Mouse (Mus musculus): ENCODE data around the gene Atf5. TPM values are rescaled to one million over a fixed set of nuclear protein-coding genes. Genes with fewer than 3 reads are reported as not detected.
A peak's percentile ranks its signal among the peaks of the same experiment; 100 is the strongest.

Gene Atf5
- polyA plus RNA-seq (2014; fragmentation: Nextera tagmentation; extraction: Ambion mirVana), result 1.9 and 2.0 TPM in 2 replicates

GRCm38 (mm10) chr7:44816470-44817021 lies at the start of gene Atf5:
Gene Atf5, minus strand, starts transcription at chr7:44816658.
- Histone ChIP-seq H3K27ac (ENCODE audit: low read depth, low read length) (peak within 1 kb of the TSS; percentile 93), H3K36me3 (ENCODE audit: control insufficient read depth, insufficient read depth, low read length) (no peaks in the 10 kb centered on the region), H3K4me2 (replicated peaks; ENCODE audit: low read depth, low read length) (peak within 1 kb of the TSS; percentile 80), H3K9me3 (ENCODE audit: control insufficient read depth, low read length) (no peaks in the 10 kb centered on the region), H3K9ac (ENCODE audit: low read depth, low read length) (peak within 1 kb of the TSS; percentile 95), H3K4me1 (replicated peaks; ENCODE audit: control insufficient read depth, insufficient read depth, low read length) (peaks cover 17% of the 10 kb centered on the region), H3K4me3 (ENCODE audit: low read depth, low read length) (peak within 1 kb of the TSS; percentile 92), H3K27me3 (ENCODE audit: control insufficient read depth, insufficient read depth, low read length) (no peaks in the 10 kb centered on the region)
- DNase-seq (ENCODE audit: low spot score) (peak; percentile 75), ATAC-seq (ENCODE audit: low FRiP score) (peak; percentile 26)
- WGBS, result 1% methylated on average over 52 of the region's 57 CpGs

- Histone ChIP-seq H3K9me3 (ENCODE audit: control insufficient read depth, low read length) (no peaks in the 10 kb centered on the region), H3K27me3 (ENCODE audit: control insufficient read depth, insufficient read depth, low read length) (no peaks in the 10 kb centered on the region), H3K9ac (ENCODE audit: low read depth, low read length) (no peak overlapping the region), H3K4me3 (ENCODE audit: low read depth, low read length) (no peak overlapping the region), H3K4me2 (replicated peaks; ENCODE audit: low read depth, low read length) (no peak overlapping the region), H3K27ac (ENCODE audit: low read depth, low read length) (no peak overlapping the region), H3K36me3 (ENCODE audit: control insufficient read depth, insufficient read depth, low read length) (peaks cover 17% of the 10 kb centered on the region; the same call in 1 of the 2 replicates), H3K4me1 (replicated peaks; ENCODE audit: control insufficient read depth, insufficient read depth, low read length) (peaks cover 12% of the 10 kb centered on the region)
- ATAC-seq (ENCODE audit: low FRiP score), result no peak
- WGBS, result 85% methylated on average over 24 of the region's 24 CpGs
- DNase-seq (ENCODE audit: low spot score), result no peak
Observed at GRCm38 (mm10) chr7:44864595-44865542, 48.4 kb upstream of the Atf5 start.

- Histone ChIP-seq H3K27ac (ENCODE audit: low read depth, low read length) (no peak overlapping the region), H3K4me3 (ENCODE audit: low read depth, low read length) (no peak overlapping the region), H3K36me3 (ENCODE audit: control insufficient read depth, insufficient read depth, low read length) (peaks cover 17% of the 10 kb centered on the region; the same call in 1 of the 2 replicates), H3K4me1 (replicated peaks; ENCODE audit: control insufficient read depth, insufficient read depth, low read length) (peaks cover 12% of the 10 kb centered on the region), H3K27me3 (ENCODE audit: control insufficient read depth, insufficient read depth, low read length) (no peaks in the 10 kb centered on the region), H3K9me3 (ENCODE audit: control insufficient read depth, low read length) (no peaks in the 10 kb centered on the region), H3K4me2 (replicated peaks; ENCODE audit: low read depth, low read length) (no peak overlapping the region), H3K9ac (ENCODE audit: low read depth, low read length) (no peak overlapping the region)
- ATAC-seq (ENCODE audit: low FRiP score), result no peak
- 88% methylated on average over 11 of the region's 11 CpGs for WGBS
- no peak for DNase-seq (ENCODE audit: low spot score)
Observed at GRCm38 (mm10) chr7:44863982-44864494, 47.6 kb upstream of the Atf5 start.

GRCm38 (mm10) chr7:44863210-44863609 lies 46.8 kb upstream of the Atf5 start:
- H3K4me2 ChIP-seq (replicated peaks; ENCODE audit: low read depth, low read length), result no peak overlapping the region
- DNase-seq (ENCODE audit: low spot score) (no peak), ATAC-seq (ENCODE audit: low FRiP score) (no peak)
- no peaks in the 10 kb centered on the region for H3K9me3 ChIP-seq (ENCODE audit: control insufficient read depth, low read length)
- no peaks in the 10 kb centered on the region for H3K27me3 ChIP-seq (ENCODE audit: control insufficient read depth, insufficient read depth, low read length)
- no peak overlapping the region for H3K4me3 ChIP-seq (ENCODE audit: low read depth, low read length)
- no peak overlapping the region for H3K27ac ChIP-seq (ENCODE audit: low read depth, low read length)
- H3K9ac ChIP-seq (ENCODE audit: low read depth, low read length), result no peak overlapping the region
- H3K4me1 ChIP-seq (replicated peaks; ENCODE audit: control insufficient read depth, insufficient read depth, low read length), result peaks cover 11% of the 10 kb centered on the region
- peaks cover 17% of the 10 kb centered on the region; the same call in 1 of the 2 replicates for H3K36me3 ChIP-seq (ENCODE audit: control insufficient read depth, insufficient read depth, low read length)
- WGBS, result 94% methylated on average over 14 of the region's 14 CpGs

- Histone ChIP-seq H3K36me3 (ENCODE audit: control insufficient read depth, insufficient read depth, low read length) (peaks cover 17% of the 10 kb centered on the region; the same call in 1 of the 2 replicates), H3K27me3 (ENCODE audit: control insufficient read depth, insufficient read depth, low read length) (no peaks in the 10 kb centered on the region), H3K27ac (ENCODE audit: low read depth, low read length) (no peak overlapping the region), H3K4me2 (replicated peaks; ENCODE audit: low read depth, low read length) (no peak overlapping the region), H3K9ac (ENCODE audit: low read depth, low read length) (no peak overlapping the region), H3K4me3 (ENCODE audit: low read depth, low read length) (no peak overlapping the region), H3K4me1 (replicated peaks; ENCODE audit: control insufficient read depth, insufficient read depth, low read length) (peaks cover 9% of the 10 kb centered on the region), H3K9me3 (ENCODE audit: control insufficient read depth, low read length) (no peaks in the 10 kb centered on the region)
- no peak for ATAC-seq (ENCODE audit: low FRiP score)
- DNase-seq (ENCODE audit: low spot score), result no peak
- WGBS, result 91% methylated on average over 8 of the region's 8 CpGs
Observed at GRCm38 (mm10) chr7:44862434-44862833, 46.0 kb upstream of the Atf5 start.

GRCm38 (mm10) chr7:44861429-44861816 lies 45.0 kb upstream of the Atf5 start:
- Histone ChIP-seq H3K4me1 (replicated peaks; ENCODE audit: control insufficient read depth, insufficient read depth, low read length) (peaks cover 6% of the 10 kb centered on the region; the same call in 1 of the 2 replicates), H3K27ac (ENCODE audit: low read depth, low read length) (peak overlapping the region; percentile 47; the same call in 1 of the 2 replicates), H3K27me3 (ENCODE audit: control insufficient read depth, insufficient read depth, low read length) (no peaks in the 10 kb centered on the region), H3K4me2 (replicated peaks; ENCODE audit: low read depth, low read length) (no peak overlapping the region), H3K36me3 (ENCODE audit: control insufficient read depth, insufficient read depth, low read length) (peaks cover 17% of the 10 kb centered on the region; the same call in 1 of the 2 replicates), H3K9me3 (ENCODE audit: control insufficient read depth, low read length) (no peaks in the 10 kb centered on the region), H3K4me3 (ENCODE audit: low read depth, low read length) (no peak overlapping the region), H3K9ac (ENCODE audit: low read depth, low read length) (no peak overlapping the region)
- DNase-seq (ENCODE audit: low spot score) (no peak), ATAC-seq (ENCODE audit: low FRiP score) (no peak)
- WGBS, result 82% methylated on average over 14 of the region's 14 CpGs

GRCm38 (mm10) chr7:44860576-44861428 lies 44.3 kb upstream of the Atf5 start:
- H3K4me1 ChIP-seq (replicated peaks; ENCODE audit: control insufficient read depth, insufficient read depth, low read length), result peaks cover 6% of the 10 kb centered on the region; the same call in 1 of the 2 replicates
- peak; percentile 85 for DNase-seq (ENCODE audit: low spot score)
- H3K9me3 ChIP-seq (ENCODE audit: control insufficient read depth, low read length), result no peaks in the 10 kb centered on the region
- 0 out of 2 replicates have a peak overlapping the region, but pooled peaks have one; percentile 47 for H3K27ac ChIP-seq (ENCODE audit: low read depth, low read length)
- H3K36me3 ChIP-seq (ENCODE audit: control insufficient read depth, insufficient read depth, low read length), result peaks cover 17% of the 10 kb centered on the region; the same call in 1 of the 2 replicates
- WGBS, result 64% methylated on average over 22 of the region's 22 CpGs
- no peaks in the 10 kb centered on the region for H3K27me3 ChIP-seq (ENCODE audit: control insufficient read depth, insufficient read depth, low read length)
- H3K9ac ChIP-seq (ENCODE audit: low read depth, low read length), result no peak overlapping the region
- H3K4me3 ChIP-seq (ENCODE audit: low read depth, low read length), result no peak overlapping the region
- peak; percentile 41; the same call in 1 of the 2 replicates for ATAC-seq (ENCODE audit: low FRiP score)
- H3K4me2 ChIP-seq (replicated peaks; ENCODE audit: low read depth, low read length), result no peak overlapping the region

GRCm38 (mm10) chr7:44859896-44860295 lies 43.4 kb upstream of the Atf5 start:
- H3K36me3 ChIP-seq (ENCODE audit: control insufficient read depth, insufficient read depth, low read length), result peaks cover 14% of the 10 kb centered on the region; the same call in 1 of the 2 replicates
- no peaks in the 10 kb centered on the region for H3K9me3 ChIP-seq (ENCODE audit: control insufficient read depth, low read length)
- H3K27me3 ChIP-seq (ENCODE audit: control insufficient read depth, insufficient read depth, low read length), result no peaks in the 10 kb centered on the region
- H3K9ac ChIP-seq (ENCODE audit: low read depth, low read length), result no peak overlapping the region
- no peak overlapping the region for H3K4me2 ChIP-seq (replicated peaks; ENCODE audit: low read depth, low read length)
- peaks cover 10% of the 10 kb centered on the region for H3K4me1 ChIP-seq (replicated peaks; ENCODE audit: control insufficient read depth, insufficient read depth, low read length)
- H3K4me3 ChIP-seq (ENCODE audit: low read depth, low read length), result no peak overlapping the region
- no peak for DNase-seq (ENCODE audit: low spot score)
- 91% methylated on average over 11 of the region's 11 CpGs for WGBS
- no peak for ATAC-seq (ENCODE audit: low FRiP score)
- H3K27ac ChIP-seq (ENCODE audit: low read depth, low read length), result no peak overlapping the region
